Mouse (Mus musculus) small intestine, adult 2 months (tissue): ENCODE results near the gene Gmppb.

Source experiments
- CTCF ChIP-seq: fragments of 200-500 bp; IDR thresholded peaks from 2 replicates; pipeline ENCODE4 v1.5.1; 2012; ENCODE audit warnings: low read depth, mild to moderate bottlenecking, control low read depth, inconsistent platforms, low read length, moderate library complexity, mixed read lengths; ENCODE audit not compliant: insufficient replicate concordance, insufficient read length; ENCODE audit errors: extremely low read depth
- POLR2A ChIP-seq: fragments of 200-500 bp; IDR thresholded peaks from 2 replicates; pipeline ENCODE4 v1.6.1; 2012; ENCODE audit warnings: low read depth, mild to moderate bottlenecking, control low read depth, inconsistent platforms, low read length, moderate library complexity

DNA sequence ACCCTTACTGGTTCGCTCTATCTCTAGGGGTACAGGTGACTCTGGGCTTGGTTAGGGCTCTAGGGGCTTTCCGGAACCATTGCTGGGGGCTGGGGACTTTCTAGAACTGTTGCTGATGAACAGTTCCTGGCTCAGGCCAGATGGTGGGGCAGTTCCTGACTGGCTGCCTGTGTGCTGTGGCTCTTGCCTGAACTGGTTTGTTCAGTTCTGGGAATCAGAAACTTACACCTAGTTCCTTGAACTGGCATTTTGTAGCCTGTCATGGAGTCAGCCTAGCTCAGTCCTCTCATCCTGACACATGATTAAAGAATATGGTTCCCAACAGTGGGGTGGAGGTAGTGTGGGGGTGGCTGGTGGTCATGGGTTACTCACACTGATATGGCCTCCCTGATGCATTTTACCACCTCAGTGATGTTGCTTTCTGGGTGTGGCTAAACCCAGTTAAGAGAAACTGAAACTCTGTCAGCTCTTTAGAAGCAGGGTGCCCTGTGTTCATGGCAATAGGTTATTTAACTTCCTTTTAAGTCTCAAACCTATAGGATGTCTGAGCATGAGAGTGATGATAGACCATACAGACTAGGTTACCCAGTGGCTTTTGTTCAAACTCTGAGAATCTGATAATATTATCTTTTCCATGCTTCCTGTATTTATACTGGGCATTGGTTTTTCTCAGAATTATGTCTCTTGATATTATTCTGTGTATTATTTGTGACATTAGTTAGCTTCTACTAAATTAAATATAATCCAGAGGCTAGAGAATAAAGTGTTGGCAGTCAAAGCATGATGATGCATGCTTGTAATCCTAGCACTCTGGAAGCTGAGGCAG lies 13.5 kb upstream of the Gmppb start:
- TF ChIP-seq CTCF (peak; percentile 21; the same call in 1 of the 2 replicates), POLR2A (no peak)
